ENCODE assay signal across 9 mouse cellular contexts in genomic region chr13:35469361-35470198, GRCm38 (mm10).
DNase-seq lines count a peak whose midpoint lies in the region; ATAC-seq and TF ChIP-seq lines count a peak whose summit lies in the region.
"Had no signal": no experiment of that assay in that cellular context is flagged by ENCODE, and none has a peak within 500 bp of the region (broad histone marks: within the 10 kb centered on the region; RNA-seq: fewer than 3 reads in every experiment).

No protein-coding gene starts in this region.

- H3K9me3 ChIP-seq in forebrain, embryonic 14.5 days (replicated peaks; ENCODE audit: control insufficient read depth, low read length), result no peaks in the 10 kb centered on the region
- H3K9me3 ChIP-seq: limb, embryonic 13.5 days had no signal

- H3K4me1 ChIP-seq in forebrain, embryonic 14.5 days (ENCODE audit: control insufficient read depth, insufficient read depth, low read length), result peaks cover 4% of the 10 kb centered on the region; the same call in 1 of the 2 replicates

- no peak for TF ChIP-seq CTCF in layer of hippocampus, adult 2 months (conservative IDR thresholded peaks at IDR 0.05)

- ATAC-seq in forebrain, embryonic 14.5 days, result peak; percentile 87

- H3K4me2 ChIP-seq in forebrain, embryonic 14.5 days (ENCODE audit: low read length), result no peak overlapping the region
- H3K4me2 ChIP-seq: limb, embryonic 13.5 days had no signal

- DNase-seq in gastrocnemius, postnatal 14 days, result peak; percentile 9
- no peak for DNase-seq in gastrocnemius, postnatal 10 days
- peak; percentile 65 for DNase-seq in MN1 (ENCODE audit: low spot score)
- DNase-seq in forebrain, embryonic 14.5 days (ENCODE audit: low spot score), result peak; percentile 97
- DNase-seq in layer of hippocampus, adult 2 months (ENCODE audit: low spot score in 2 of 2), result peak; percentile 50 to 69
- DNase-seq in lung, postnatal 4 days, result peak; percentile 89 to 90
- DNase-seq in spleen, postnatal 4 days (ENCODE audit: low spot score in 2 of 2), result no peak
- no peak for DNase-seq in adrenal gland, adult 18-20 months (ENCODE audit: low spot score in 2 of 2)

- H3K4me3 ChIP-seq in forebrain, embryonic 14.5 days (ENCODE audit: low read depth, low read length), result no peak overlapping the region
- no peak overlapping the region for H3K4me3 ChIP-seq in layer of hippocampus, adult 2 months
- H3K4me3 ChIP-seq: limb, embryonic 13.5 days had no signal

- intact Hi-C loops in gastrocnemius, postnatal 14 days (cut with DNase I; ENCODE audit: low total_unique reads), result no loop called here

- no peaks in the 10 kb centered on the region for H3K27me3 ChIP-seq in forebrain, embryonic 14.5 days (replicated peaks; ENCODE audit: control insufficient read depth, insufficient read depth, low read length)
- H3K27me3 ChIP-seq: limb, embryonic 13.5 days had no signal

- 45% methylated on average over 11 of the region's 11 CpGs for WGBS in forebrain, embryonic 14.5 days

- H3K9ac ChIP-seq in forebrain, embryonic 14.5 days (ENCODE audit: low read length), result no peak overlapping the region
- H3K9ac ChIP-seq: limb, embryonic 13.5 days had no signal

- H3K27ac ChIP-seq in forebrain, embryonic 14.5 days (ENCODE audit: low read depth, low read length), result no peak overlapping the region
- H3K27ac ChIP-seq in layer of hippocampus, adult 2 months, result peak overlapping the region; percentile 55; the same call in 1 of the 2 replicates
- H3K27ac ChIP-seq: limb, embryonic 13.5 days had no signal

- no peaks in the 10 kb centered on the region for H3K36me3 ChIP-seq in forebrain, embryonic 14.5 days (ENCODE audit: control insufficient read depth, insufficient read depth, low read length)
- H3K36me3 ChIP-seq: limb, embryonic 13.5 days had no signal

Comparison
In these comparisons a context has a peak if more than half of its experiments do, and no peak if none do; other contexts are left out.
1. DNase-seq: peak in gastrocnemius, postnatal 14 days (single experiment), MN1 (single experiment), forebrain, embryonic 14.5 days (single experiment), layer of hippocampus, adult 2 months (2 of 2) and lung, postnatal 4 days (2 of 2); none in gastrocnemius, postnatal 10 days (single experiment), spleen, postnatal 4 days (0 of 2) and adrenal gland, adult 18-20 months (0 of 2).